Comparison of ENCODE assay signal across 8 mouse cellular contexts in the genomic region with DNA sequence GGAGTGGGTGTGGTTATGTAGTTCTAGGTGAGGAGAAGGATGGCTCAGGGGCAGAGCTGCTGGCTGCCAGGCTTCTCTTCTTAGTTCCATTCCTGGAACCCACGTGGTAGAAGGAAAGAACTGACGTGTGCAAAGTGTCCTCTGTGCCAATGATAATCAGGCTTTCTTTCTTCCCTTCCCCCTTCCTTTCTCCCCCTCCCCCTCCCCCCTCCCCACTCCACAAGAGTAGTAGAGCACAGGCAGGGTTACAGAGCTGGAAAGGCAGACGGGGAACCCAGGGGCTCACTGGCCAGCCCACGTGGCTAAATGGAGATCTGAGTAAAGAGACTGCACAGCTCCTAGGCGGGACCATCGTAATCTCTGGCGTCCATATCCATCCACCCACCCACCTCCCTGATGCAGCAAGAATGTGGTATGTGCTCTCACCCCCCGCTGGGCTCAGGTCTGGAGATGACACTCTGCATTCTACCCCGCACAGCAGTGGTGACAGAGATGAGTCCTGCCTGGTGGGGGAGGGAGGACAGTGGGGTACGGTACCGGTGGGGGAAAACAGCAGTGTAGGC. TPM values are rescaled to one million over a fixed set of nuclear protein-coding genes. Genes with fewer than 3 reads are reported as not detected.
DNase-seq lines count a peak whose midpoint lies in the region; ATAC-seq lines count a peak whose summit lies in the region.
"Had no signal": no experiment of that assay in that cellular context is flagged by ENCODE, and none has a peak within 500 bp of the region (broad histone marks: within the 10 kb centered on the region; RNA-seq: fewer than 3 reads in every experiment).

No protein-coding gene starts in this region.

- H3K27me3 ChIP-seq in lung, embryonic 16.5 days (ENCODE audit: control insufficient read depth, insufficient read depth, low read depth, low read length) = no peaks in the 10 kb centered on the region
- H3K27me3 ChIP-seq in forebrain, embryonic 11.5 days (ENCODE audit: control insufficient read depth, insufficient read depth, low read length) = 0 out of 2 replicates have a peak, but pooled peaks cover 2% of the 10 kb centered on the region
- H3K27me3 ChIP-seq in limb, embryonic 11.5 days (ENCODE audit: control insufficient read depth, insufficient read depth, low read length) = no peaks in the 10 kb centered on the region

- H3K4me3 ChIP-seq in lung, embryonic 16.5 days (ENCODE audit: low read length) = no peak overlapping the region
- H3K4me3 ChIP-seq in forebrain, embryonic 11.5 days (ENCODE audit: low read depth, low read length) = no peak overlapping the region
- H3K4me3 ChIP-seq in limb, embryonic 11.5 days (ENCODE audit: low read depth, low read length) = no peak overlapping the region
- H3K4me3 ChIP-seq: myocyte had no signal

- no peak overlapping the region for H3K27ac ChIP-seq in lung, embryonic 16.5 days (ENCODE audit: low read length)
- H3K27ac ChIP-seq in forebrain, embryonic 11.5 days (ENCODE audit: low read depth, low read length) = no peak overlapping the region
- H3K27ac ChIP-seq in limb, embryonic 11.5 days (replicated peaks; ENCODE audit: low read depth, low read length) = no peak overlapping the region

- no peak for ATAC-seq in lung, embryonic 16.5 days (ENCODE audit: low read depth)
- ATAC-seq in forebrain, embryonic 11.5 days (replicated peaks; ENCODE audit: low FRiP score) = 0 out of 2 replicates have a peak, but pooled peaks have one; percentile 32
- ATAC-seq in limb, embryonic 11.5 days (ENCODE audit: insufficient number of reproducible peaks, low FRiP score, low TSS enrichment, low read depth) = no peak

- no peaks in the 10 kb centered on the region for H3K36me3 ChIP-seq in lung, embryonic 16.5 days (ENCODE audit: control insufficient read depth, insufficient read depth, low read length)
- H3K36me3 ChIP-seq in forebrain, embryonic 11.5 days (ENCODE audit: control insufficient read depth, insufficient read depth, low read length) = no peaks in the 10 kb centered on the region
- H3K36me3 ChIP-seq in limb, embryonic 11.5 days (ENCODE audit: control insufficient read depth, insufficient read depth, low read length) = no peaks in the 10 kb centered on the region

- H3K9ac ChIP-seq in lung, embryonic 16.5 days (ENCODE audit: low read length) = peak overlapping the region; percentile 46
- no peak overlapping the region; the same call in 1 of the 2 replicates for H3K9ac ChIP-seq in forebrain, embryonic 11.5 days (ENCODE audit: low read length)
- no peak overlapping the region for H3K9ac ChIP-seq in limb, embryonic 11.5 days (ENCODE audit: low read length)

- WGBS in lung, embryonic 16.5 days = 7% methylated on average over 11 of the region's 11 CpGs
- 19% methylated on average over 11 of the region's 11 CpGs for WGBS in forebrain, embryonic 11.5 days
- WGBS in limb, embryonic 11.5 days = 13% methylated on average over 11 of the region's 11 CpGs

- no peak for DNase-seq in lung, postnatal 10 days
- no peak for DNase-seq in forebrain, embryonic 11.5 days (ENCODE audit: low spot score)
- no peak for DNase-seq in limb, embryonic 11.5 days (ENCODE audit: low spot score)
- DNase-seq in right cerebral cortex, postnatal 10 days (ENCODE audit: low spot score in 2 of 2) = peak; percentile 70 to 83
- no peak for DNase-seq in kidney, postnatal 25 days
- no peak for DNase-seq in thymus, postnatal 14 days

- H3K4me2 ChIP-seq in lung, embryonic 16.5 days (ENCODE audit: low read depth, low read length) = peak overlapping the region; percentile 41
- H3K4me2 ChIP-seq in forebrain, embryonic 11.5 days (ENCODE audit: low read depth, low read length, severe bottlenecking) = no peak overlapping the region
- peak overlapping the region; percentile 8; the same call in 1 of the 2 replicates for H3K4me2 ChIP-seq in limb, embryonic 11.5 days (ENCODE audit: low read depth, severe bottlenecking)

- H3K4me1 ChIP-seq in lung, embryonic 16.5 days (replicated peaks; ENCODE audit: control insufficient read depth, insufficient read depth, low read length) = peaks cover 12% of the 10 kb centered on the region
- H3K4me1 ChIP-seq in forebrain, embryonic 11.5 days (replicated peaks; ENCODE audit: control insufficient read depth, insufficient read depth, low read length) = peaks cover 23% of the 10 kb centered on the region
- peaks cover 14% of the 10 kb centered on the region for H3K4me1 ChIP-seq in limb, embryonic 11.5 days (ENCODE audit: control insufficient read depth, insufficient read depth, low read length)

- H3K9me3 ChIP-seq in lung, embryonic 16.5 days (ENCODE audit: control insufficient read depth, low read length) = no peaks in the 10 kb centered on the region
- H3K9me3 ChIP-seq in forebrain, embryonic 11.5 days (ENCODE audit: control insufficient read depth, low read length) = no peaks in the 10 kb centered on the region
- H3K9me3 ChIP-seq in limb, embryonic 11.5 days (ENCODE audit: control insufficient read depth, low read length) = no peaks in the 10 kb centered on the region

RNA-seq across cellular contexts. Expression of a gene that starts 42.6 kb away (rescaled TPM):
- 0.10 and 0.11 TPM in 2 replicates for polyA plus RNA-seq in lung, embryonic 16.5 days (2015; fragmentation: Nextera tagmentation; extraction: Ambion mirVana)
- polyA plus RNA-seq in forebrain, embryonic 11.5 days (2014; fragmentation: Nextera tagmentation; extraction: Ambion mirVana) = not detected in 2 replicates
- polyA plus RNA-seq in limb, embryonic 11.5 days (2014; fragmentation: Nextera tagmentation; extraction: Ambion mirVana) = not detected in 2 replicates

RNA-seq across cellular contexts. Expression of a gene that starts 49.5 kb away (rescaled TPM):
- 39.1 and 41.9 TPM in 2 replicates for polyA plus RNA-seq in lung, embryonic 16.5 days (2015; fragmentation: Nextera tagmentation; extraction: Ambion mirVana)
- polyA plus RNA-seq in forebrain, embryonic 11.5 days (2014; fragmentation: Nextera tagmentation; extraction: Ambion mirVana) = 68.2 and 77.6 TPM in 2 replicates
- 71.5 and 74.2 TPM in 2 replicates for polyA plus RNA-seq in limb, embryonic 11.5 days (2014; fragmentation: Nextera tagmentation; extraction: Ambion mirVana)

RNA-seq across cellular contexts. Expression of a gene that starts 54.6 kb away (rescaled TPM):
- polyA plus RNA-seq in lung, embryonic 16.5 days (2015; fragmentation: Nextera tagmentation; extraction: Ambion mirVana) = 0.10 and 0.13 TPM in 2 replicates
- not detected in 2 replicates for polyA plus RNA-seq in forebrain, embryonic 11.5 days (2014; fragmentation: Nextera tagmentation; extraction: Ambion mirVana)
- not detected in 2 replicates for polyA plus RNA-seq in limb, embryonic 11.5 days (2014; fragmentation: Nextera tagmentation; extraction: Ambion mirVana)

Comparison
In these comparisons a context has a peak if more than half of its experiments do, and no peak if none do; other contexts are left out.
1. DNase-seq: peak in right cerebral cortex, postnatal 10 days (2 of 2); none in lung, postnatal 10 days (single experiment), forebrain, embryonic 11.5 days (single experiment), limb, embryonic 11.5 days (single experiment), kidney, postnatal 25 days (0 of 2) and thymus, postnatal 14 days (single experiment).